Mouse (Mus musculus) megakaryocyte, embryonic 14.5 days (primary cell): ENCODE data around the gene Ankrd13b.

Experiments used
- FLI1 ChIP-seq: IDR thresholded peaks from 2 replicates; pipeline ENCODE4 v1.6.1; 2012; ENCODE audit warnings: low read length, inconsistent platforms, mixed read lengths
- GATA1 ChIP-seq: IDR thresholded peaks from 3 replicates; pipeline ENCODE4 v1.6.1; 2012; ENCODE audit warnings: mixed read lengths, low read length, inconsistent platforms, borderline replicate concordance

DNA sequence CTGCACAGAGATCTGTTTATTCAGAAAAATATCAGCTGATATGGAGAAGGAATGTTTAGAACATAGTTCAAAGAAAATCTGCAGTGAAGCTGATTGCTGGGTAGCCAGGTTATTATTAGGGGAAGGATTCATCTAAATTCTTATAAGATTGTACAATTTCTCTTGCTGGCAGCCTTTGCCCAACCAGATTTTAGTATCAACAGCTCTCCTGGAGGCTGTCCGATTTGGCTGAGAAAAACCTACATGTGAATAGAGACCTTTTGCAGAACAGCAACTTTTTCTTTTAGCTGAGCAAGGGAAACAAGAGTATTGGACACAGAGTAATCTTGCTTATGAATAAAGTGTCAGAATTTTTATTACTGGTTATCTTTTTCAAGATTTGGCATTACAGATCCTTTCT is 61.0 kb downstream of the Ankrd13b start:
- TF ChIP-seq GATA1 (no peak), FLI1 (no peak)
